Mouse (Mus musculus): ENCODE data around the gene Parp2. TPM values are rescaled to one million over a fixed set of nuclear protein-coding genes. Genes with fewer than 3 reads are reported as not detected.

The Parp2 gene
- polyA plus RNA-seq (2014; fragmentation: Nextera tagmentation; extraction: Ambion mirVana), result 40.7 and 40.9 TPM in 2 replicates

- ATAC-seq (ENCODE audit: low FRiP score) (peak; percentile 98), DNase-seq (ENCODE audit: low spot score) (peak; percentile 99)
- H3K9ac ChIP-seq, result peak within 1 kb of the TSS; percentile 67
- peaks cover 18% of the 10 kb centered on the region for H3K36me3 ChIP-seq (replicated peaks; ENCODE audit: control insufficient read depth, insufficient read depth)
- no peaks in the 10 kb centered on the region for H3K27me3 ChIP-seq (ENCODE audit: control insufficient read depth, insufficient read depth, low read length)
- peak within 1 kb of the TSS; percentile 91 for H3K27ac ChIP-seq
- no peaks in the 10 kb centered on the region for H3K9me3 ChIP-seq (ENCODE audit: control insufficient read depth, low read length)
- H3K4me3 ChIP-seq (replicated peaks; ENCODE audit: low read length), result peak within 1 kb of the TSS; percentile 55
- peak within 1 kb of the TSS; percentile 55 for H3K4me2 ChIP-seq (replicated peaks)
- under 1% methylated on average over 42 of the region's 42 CpGs for WGBS
- 0 out of 2 replicates have a peak, but pooled peaks cover 12% of the 10 kb centered on the region for H3K4me1 ChIP-seq (replicated peaks; ENCODE audit: control insufficient read depth, insufficient read depth, low read length)
Measured at GRCm38 (mm10) chr14:50807487-50808072, at the start of gene Parp2, which contains the start of gene Ccnb1ip1. TSS of gene Parp2 (plus strand) at chr14:50807841. TSS of gene Ccnb1ip1 (minus strand) at chr14:50807732.

GRCm38 (mm10) chr14:50758416-50759085 is 49.1 kb upstream of the Parp2 start:
- ATAC-seq (ENCODE audit: low FRiP score) (no peak), DNase-seq (ENCODE audit: low spot score) (no peak)
- H3K9me3 ChIP-seq (ENCODE audit: control insufficient read depth, low read length), result no peaks in the 10 kb centered on the region
- H3K4me2 ChIP-seq (replicated peaks), result no peak overlapping the region
- H3K27me3 ChIP-seq (ENCODE audit: control insufficient read depth, insufficient read depth, low read length), result no peaks in the 10 kb centered on the region
- 71% methylated on average over 5 of the region's 5 CpGs for WGBS
- H3K9ac ChIP-seq, result no peak overlapping the region
- H3K4me1 ChIP-seq (replicated peaks; ENCODE audit: control insufficient read depth, insufficient read depth, low read length), result no peaks in the 10 kb centered on the region
- no peak overlapping the region for H3K27ac ChIP-seq
- no peak overlapping the region for H3K4me3 ChIP-seq (replicated peaks; ENCODE audit: low read length)
- peaks cover 7% of the 10 kb centered on the region; the same call in 1 of the 2 replicates for H3K36me3 ChIP-seq (replicated peaks; ENCODE audit: control insufficient read depth, insufficient read depth)

- DNase-seq (ENCODE audit: low spot score) (no peak), ATAC-seq (ENCODE audit: low FRiP score) (no peak)
- Histone ChIP-seq H3K36me3 (replicated peaks; ENCODE audit: control insufficient read depth, insufficient read depth) (peaks cover 74% of the 10 kb centered on the region), H3K27me3 (ENCODE audit: control insufficient read depth, insufficient read depth, low read length) (no peaks in the 10 kb centered on the region), H3K4me3 (replicated peaks; ENCODE audit: low read length) (no peak overlapping the region), H3K9ac (no peak overlapping the region), H3K4me2 (replicated peaks) (no peak overlapping the region), H3K4me1 (replicated peaks; ENCODE audit: control insufficient read depth, insufficient read depth, low read length) (no peaks in the 10 kb centered on the region), H3K27ac (no peak overlapping the region), H3K9me3 (ENCODE audit: control insufficient read depth, low read length) (no peaks in the 10 kb centered on the region)
- 94% methylated on average over 6 of the region's 6 CpGs for WGBS
Measured at GRCm38 (mm10) chr14:50765736-50766135, 41.9 kb upstream of the Parp2 start.

GRCm38 (mm10) chr14:50771342-50771741 is 36.3 kb upstream of the Parp2 start:
- no peak for ATAC-seq (ENCODE audit: low FRiP score)
- no peaks in the 10 kb centered on the region for H3K4me1 ChIP-seq (replicated peaks; ENCODE audit: control insufficient read depth, insufficient read depth, low read length)
- no peak overlapping the region for H3K4me2 ChIP-seq (replicated peaks)
- DNase-seq (ENCODE audit: low spot score), result no peak
- no peaks in the 10 kb centered on the region for H3K27me3 ChIP-seq (ENCODE audit: control insufficient read depth, insufficient read depth, low read length)
- no peak overlapping the region for H3K27ac ChIP-seq
- H3K9me3 ChIP-seq (ENCODE audit: control insufficient read depth, low read length), result no peaks in the 10 kb centered on the region
- peaks cover 95% of the 10 kb centered on the region for H3K36me3 ChIP-seq (replicated peaks; ENCODE audit: control insufficient read depth, insufficient read depth)
- no peak overlapping the region for H3K9ac ChIP-seq
- WGBS, result 87% methylated on average over 2 of the region's 2 CpGs
- no peak overlapping the region for H3K4me3 ChIP-seq (replicated peaks; ENCODE audit: low read length)

GRCm38 (mm10) chr14:50782166-50782565 is 25.5 kb upstream of the Parp2 start:
- Histone ChIP-seq H3K4me1 (replicated peaks; ENCODE audit: control insufficient read depth, insufficient read depth, low read length) (peaks cover 10% of the 10 kb centered on the region), H3K27me3 (ENCODE audit: control insufficient read depth, insufficient read depth, low read length) (no peaks in the 10 kb centered on the region), H3K9ac (no peak overlapping the region), H3K4me3 (replicated peaks; ENCODE audit: low read length) (no peak overlapping the region), H3K4me2 (replicated peaks) (no peak overlapping the region), H3K36me3 (replicated peaks; ENCODE audit: control insufficient read depth, insufficient read depth) (peaks cover 35% of the 10 kb centered on the region), H3K27ac (no peak overlapping the region), H3K9me3 (ENCODE audit: control insufficient read depth, low read length) (0 out of 2 replicates have a peak, but pooled peaks cover 5% of the 10 kb centered on the region)
- ATAC-seq (ENCODE audit: low FRiP score), result no peak
- no peak for DNase-seq (ENCODE audit: low spot score)
- 94% methylated on average over 3 of the region's 3 CpGs for WGBS

GRCm38 (mm10) chr14:50784391-50785250 is 23.0 kb upstream of the Parp2 start:
- Histone ChIP-seq H3K4me3 (replicated peaks; ENCODE audit: low read length) (peak overlapping the region; percentile 73), H3K9ac (peak overlapping the region; percentile 75), H3K36me3 (replicated peaks; ENCODE audit: control insufficient read depth, insufficient read depth) (peaks cover 17% of the 10 kb centered on the region), H3K27ac (peak overlapping the region; percentile 76), H3K27me3 (ENCODE audit: control insufficient read depth, insufficient read depth, low read length) (no peaks in the 10 kb centered on the region), H3K4me1 (replicated peaks; ENCODE audit: control insufficient read depth, insufficient read depth, low read length) (peaks cover 10% of the 10 kb centered on the region), H3K4me2 (replicated peaks) (peak overlapping the region; percentile 50), H3K9me3 (ENCODE audit: control insufficient read depth, low read length) (0 out of 2 replicates have a peak, but pooled peaks cover 5% of the 10 kb centered on the region)
- WGBS, result 26% methylated on average over 16 of the region's 16 CpGs
- ATAC-seq (ENCODE audit: low FRiP score) (no peak), DNase-seq (ENCODE audit: low spot score) (peak; percentile 30)

- Histone ChIP-seq H3K9ac (peak within 1 kb of the TSS; percentile 75), H3K4me2 (replicated peaks) (peak within 1 kb of the TSS; percentile 50), H3K4me3 (replicated peaks; ENCODE audit: low read length) (peak within 1 kb of the TSS; percentile 73), H3K36me3 (replicated peaks; ENCODE audit: control insufficient read depth, insufficient read depth) (peaks cover 11% of the 10 kb centered on the region), H3K27ac (peak within 1 kb of the TSS; percentile 76), H3K9me3 (ENCODE audit: control insufficient read depth, low read length) (0 out of 2 replicates have a peak, but pooled peaks cover 5% of the 10 kb centered on the region), H3K27me3 (ENCODE audit: control insufficient read depth, insufficient read depth, low read length) (no peaks in the 10 kb centered on the region), H3K4me1 (replicated peaks; ENCODE audit: control insufficient read depth, insufficient read depth, low read length) (peaks cover 10% of the 10 kb centered on the region)
- ATAC-seq (ENCODE audit: low FRiP score), result peak; percentile 98
- peak; percentile 97 for DNase-seq (ENCODE audit: low spot score)
- under 1% methylated on average over 21 of the region's 21 CpGs for WGBS
Measured at GRCm38 (mm10) chr14:50785251-50785637, 22.4 kb upstream of the Parp2 start, which contains the start of gene Ttc5. TSS of gene Ttc5 (minus strand) at chr14:50785519.

- no peaks in the 10 kb centered on the region for H3K36me3 ChIP-seq (replicated peaks; ENCODE audit: control insufficient read depth, insufficient read depth)
- no peak overlapping the region for H3K4me2 ChIP-seq (replicated peaks)
- H3K4me1 ChIP-seq (replicated peaks; ENCODE audit: control insufficient read depth, insufficient read depth, low read length), result peaks cover 10% of the 10 kb centered on the region
- no peak for ATAC-seq (ENCODE audit: low FRiP score)
- no peak overlapping the region for H3K9ac ChIP-seq
- no peaks in the 10 kb centered on the region for H3K9me3 ChIP-seq (ENCODE audit: control insufficient read depth, low read length)
- H3K27me3 ChIP-seq (ENCODE audit: control insufficient read depth, insufficient read depth, low read length), result no peaks in the 10 kb centered on the region
- no peak overlapping the region for H3K4me3 ChIP-seq (replicated peaks; ENCODE audit: low read length)
- H3K27ac ChIP-seq, result no peak overlapping the region
- 9% methylated on average over 2 of the region's 2 CpGs for WGBS
- DNase-seq (ENCODE audit: low spot score), result peak; percentile 49
Measured at GRCm38 (mm10) chr14:50788157-50788556, 19.5 kb upstream of the Parp2 start.

Data from hindbrain, embryonic 14.5 days (tissue).